Mouse (Mus musculus): Measurements from ENCODE around the gene Ltf.

- TF ChIP-seq CTCF (IDR thresholded peaks at IDR 0.05; ENCODE audit: low read depth) (no peak), EP300 (optimal IDR thresholded peaks at IDR 0.05) (no peak)
These were observed 53.9 kb downstream of the Ltf start for GRCm38 (mm10) chr9:111072971-111073370.
